Mouse (Mus musculus): ENCODE data around the gene Samd10. TPM values are rescaled to one million over a fixed set of nuclear protein-coding genes. Genes with fewer than 3 reads are reported as not detected.

Gene Samd10
- polyA plus RNA-seq, 1 experiment from 2014 or later = 22.7 TPM

- 82% methylated on average over 3 of the region's 3 CpGs for WGBS
- no peaks in the 10 kb centered on the region for H3K27me3 ChIP-seq (ENCODE audit: control insufficient read depth, insufficient read depth, low read length)
- DNase-seq (ENCODE audit: low spot score) = no peak
- H3K9ac ChIP-seq (replicated peaks; ENCODE audit: low read length) = no peak overlapping the region
- H3K9me3 ChIP-seq (replicated peaks; ENCODE audit: control insufficient read depth, low read length) = no peaks in the 10 kb centered on the region
- no peak overlapping the region for H3K27ac ChIP-seq (replicated peaks; ENCODE audit: low read depth, low read length)
- no peaks in the 10 kb centered on the region for H3K4me1 ChIP-seq (ENCODE audit: control insufficient read depth, insufficient read depth, low read length)
- H3K4me3 ChIP-seq (ENCODE audit: low read depth, low read length) = no peak overlapping the region
- no peak overlapping the region for H3K4me2 ChIP-seq (ENCODE audit: low read depth, low read length)
- peaks cover 19% of the 10 kb centered on the region for H3K36me3 ChIP-seq (replicated peaks; ENCODE audit: control insufficient read depth, insufficient read depth, low read depth, low read length)
- ATAC-seq (replicated peaks; ENCODE audit: insufficient number of reproducible peaks, low FRiP score, low TSS enrichment, low read depth) = no peak
Measured at GRCm38 (mm10) chr2:181583460-181584257, 15.4 kb downstream of the Samd10 start.

- DNase-seq (ENCODE audit: low spot score) (no peak), ATAC-seq (replicated peaks; ENCODE audit: insufficient number of reproducible peaks, low FRiP score, low TSS enrichment, low read depth) (no peak)
- Histone ChIP-seq H3K4me2 (ENCODE audit: low read depth, low read length) (no peak overlapping the region), H3K9ac (replicated peaks; ENCODE audit: low read length) (no peak overlapping the region), H3K4me1 (ENCODE audit: control insufficient read depth, insufficient read depth, low read length) (no peaks in the 10 kb centered on the region), H3K4me3 (ENCODE audit: low read depth, low read length) (no peak overlapping the region), H3K9me3 (replicated peaks; ENCODE audit: control insufficient read depth, low read length) (no peaks in the 10 kb centered on the region), H3K36me3 (replicated peaks; ENCODE audit: control insufficient read depth, insufficient read depth, low read depth, low read length) (peaks cover 13% of the 10 kb centered on the region), H3K27ac (replicated peaks; ENCODE audit: low read depth, low read length) (no peak overlapping the region), H3K27me3 (ENCODE audit: control insufficient read depth, insufficient read depth, low read length) (no peaks in the 10 kb centered on the region)
- 90% methylated on average over 1 of the region's 1 CpGs for WGBS
Measured at GRCm38 (mm10) chr2:181582939-181583338, 16.1 kb downstream of the Samd10 start.

GRCm38 (mm10) chr2:181582358-181582757 lies 16.7 kb downstream of the Samd10 start:
- Histone ChIP-seq H3K9me3 (replicated peaks; ENCODE audit: control insufficient read depth, low read length) (no peaks in the 10 kb centered on the region), H3K27me3 (ENCODE audit: control insufficient read depth, insufficient read depth, low read length) (no peaks in the 10 kb centered on the region), H3K4me3 (ENCODE audit: low read depth, low read length) (no peak overlapping the region), H3K4me1 (ENCODE audit: control insufficient read depth, insufficient read depth, low read length) (no peaks in the 10 kb centered on the region), H3K27ac (replicated peaks; ENCODE audit: low read depth, low read length) (no peak overlapping the region), H3K36me3 (replicated peaks; ENCODE audit: control insufficient read depth, insufficient read depth, low read depth, low read length) (peaks cover 12% of the 10 kb centered on the region), H3K4me2 (ENCODE audit: low read depth, low read length) (no peak overlapping the region), H3K9ac (replicated peaks; ENCODE audit: low read length) (no peak overlapping the region)
- WGBS = 83% methylated on average over 2 of the region's 2 CpGs
- no peak for ATAC-seq (replicated peaks; ENCODE audit: insufficient number of reproducible peaks, low FRiP score, low TSS enrichment, low read depth)
- DNase-seq (ENCODE audit: low spot score) = no peak

GRCm38 (mm10) chr2:181581402-181582120 lies 17.5 kb downstream of the Samd10 start:
- H3K27ac ChIP-seq (replicated peaks; ENCODE audit: low read depth, low read length) = peak overlapping the region; percentile 81
- ATAC-seq (replicated peaks; ENCODE audit: insufficient number of reproducible peaks, low FRiP score, low TSS enrichment, low read depth) (peak; percentile 82), DNase-seq (ENCODE audit: low spot score) (peak; percentile 87)
- H3K36me3 ChIP-seq (replicated peaks; ENCODE audit: control insufficient read depth, insufficient read depth, low read depth, low read length) = peaks cover 10% of the 10 kb centered on the region
- H3K9ac ChIP-seq (replicated peaks; ENCODE audit: low read length) = peak overlapping the region; percentile 89
- H3K4me3 ChIP-seq (ENCODE audit: low read depth, low read length) = peak overlapping the region; percentile 70
- peak overlapping the region; percentile 93 for H3K4me2 ChIP-seq (ENCODE audit: low read depth, low read length)
- no peaks in the 10 kb centered on the region for H3K27me3 ChIP-seq (ENCODE audit: control insufficient read depth, insufficient read depth, low read length)
- H3K4me1 ChIP-seq (ENCODE audit: control insufficient read depth, insufficient read depth, low read length) = no peaks in the 10 kb centered on the region
- H3K9me3 ChIP-seq (replicated peaks; ENCODE audit: control insufficient read depth, low read length) = no peaks in the 10 kb centered on the region
- WGBS = 1% methylated on average over 48 of the region's 49 CpGs

- Histone ChIP-seq H3K4me3 (ENCODE audit: low read depth, low read length) (peak overlapping the region; percentile 70), H3K4me2 (ENCODE audit: low read depth, low read length) (peak overlapping the region; percentile 93), H3K9me3 (replicated peaks; ENCODE audit: control insufficient read depth, low read length) (no peaks in the 10 kb centered on the region), H3K27ac (replicated peaks; ENCODE audit: low read depth, low read length) (peak overlapping the region; percentile 81), H3K27me3 (ENCODE audit: control insufficient read depth, insufficient read depth, low read length) (no peaks in the 10 kb centered on the region), H3K9ac (replicated peaks; ENCODE audit: low read length) (peak overlapping the region; percentile 89), H3K4me1 (ENCODE audit: control insufficient read depth, insufficient read depth, low read length) (no peaks in the 10 kb centered on the region), H3K36me3 (replicated peaks; ENCODE audit: control insufficient read depth, insufficient read depth, low read depth, low read length) (peaks cover 8% of the 10 kb centered on the region)
- DNase-seq (ENCODE audit: low spot score) (peak; percentile 92), ATAC-seq (replicated peaks; ENCODE audit: insufficient number of reproducible peaks, low FRiP score, low TSS enrichment, low read depth) (peak; percentile 66)
- WGBS = 0% methylated on average over 11 of the region's 11 CpGs
Measured at GRCm38 (mm10) chr2:181581016-181581401, 18.0 kb downstream of the Samd10 start.

- Histone ChIP-seq H3K27me3 (ENCODE audit: control insufficient read depth, insufficient read depth, low read length) (no peaks in the 10 kb centered on the region), H3K36me3 (replicated peaks; ENCODE audit: control insufficient read depth, insufficient read depth, low read depth, low read length) (peaks cover 3% of the 10 kb centered on the region; the same call in 1 of the 2 replicates), H3K9ac (replicated peaks; ENCODE audit: low read length) (peak overlapping the region; percentile 64), H3K9me3 (replicated peaks; ENCODE audit: control insufficient read depth, low read length) (no peaks in the 10 kb centered on the region), H3K4me1 (ENCODE audit: control insufficient read depth, insufficient read depth, low read length) (no peaks in the 10 kb centered on the region), H3K4me2 (ENCODE audit: low read depth, low read length) (peak overlapping the region; percentile 93), H3K27ac (replicated peaks; ENCODE audit: low read depth, low read length) (no peak overlapping the region), H3K4me3 (ENCODE audit: low read depth, low read length) (peak overlapping the region; percentile 70)
- WGBS = 79% methylated on average over 5 of the region's 5 CpGs
- DNase-seq (ENCODE audit: low spot score) (no peak), ATAC-seq (replicated peaks; ENCODE audit: insufficient number of reproducible peaks, low FRiP score, low TSS enrichment, low read depth) (no peak)
Measured at GRCm38 (mm10) chr2:181580131-181580772, 18.8 kb downstream of the Samd10 start.

- DNase-seq (ENCODE audit: low spot score) (no peak), ATAC-seq (replicated peaks; ENCODE audit: insufficient number of reproducible peaks, low FRiP score, low TSS enrichment, low read depth) (no peak)
- 100% methylated on average over 1 of the region's 1 CpGs for WGBS
- Histone ChIP-seq H3K27ac (replicated peaks; ENCODE audit: low read depth, low read length) (no peak overlapping the region), H3K4me3 (ENCODE audit: low read depth, low read length) (no peak overlapping the region), H3K4me1 (ENCODE audit: control insufficient read depth, insufficient read depth, low read length) (no peaks in the 10 kb centered on the region), H3K27me3 (ENCODE audit: control insufficient read depth, insufficient read depth, low read length) (no peaks in the 10 kb centered on the region), H3K9me3 (replicated peaks; ENCODE audit: control insufficient read depth, low read length) (no peaks in the 10 kb centered on the region), H3K36me3 (replicated peaks; ENCODE audit: control insufficient read depth, insufficient read depth, low read depth, low read length) (peaks cover 3% of the 10 kb centered on the region; the same call in 1 of the 2 replicates), H3K4me2 (ENCODE audit: low read depth, low read length) (no peak overlapping the region), H3K9ac (replicated peaks; ENCODE audit: low read length) (no peak overlapping the region)
Measured at GRCm38 (mm10) chr2:181579681-181580080, 19.3 kb downstream of the Samd10 start.

All from embryonic facial prominence, embryonic 11.5 days (tissue).